Mouse (Mus musculus): ENCODE measurements around the gene Wdr73.

- TF ChIP-seq CTCF (IDR thresholded peaks at IDR 0.05; ENCODE audit: low read depth) (no peak), EP300 (IDR thresholded peaks at IDR 0.05; ENCODE audit: low read depth) (no peak)
Measured at GRCm38 (mm10) chr7:80863520-80863919, 37.5 kb downstream of the Wdr73 start.

Data from heart, postnatal 0 days (tissue).